Mouse (Mus musculus): ENCODE results near the gene Ier5l. TPM values are rescaled to one million over a fixed set of nuclear protein-coding genes. Genes with fewer than 3 reads are reported as not detected.

Gene Ier5l
- total RNA-seq, 1 experiment = 17.7 TPM

GRCm38 (mm10) chr2:30436809-30437208, 37.2 kb downstream of the Ier5l start:
- H3K36me3 ChIP-seq (ENCODE audit: control insufficient read depth, insufficient read depth, low read length, poor library complexity, severe bottlenecking) = peaks cover 43% of the 10 kb centered on the region
- H3K9ac ChIP-seq (ENCODE audit: insufficient read depth, low read depth, low read length, poor library complexity, severe bottlenecking) = no peak overlapping the region
- no peak overlapping the region for H3K4me3 ChIP-seq (ENCODE audit: insufficient read depth in 1 of 2, low read depth in 1 of 2, low read length in 2 of 2, poor library complexity in 1 of 2, severe bottlenecking in 1 of 2)
- TF ChIP-seq ZNF384 (IDR thresholded peaks at IDR 0.05; ENCODE audit: low read depth, low read length) (no peak), CHD2 (IDR thresholded peaks at IDR 0.05; ENCODE audit: low read depth, low read length) (no peak), MAFK (IDR thresholded peaks at IDR 0.05; ENCODE audit: insufficient read depth, low read depth, low read length) (no peak), ZC3H11A (IDR thresholded peaks at IDR 0.05; ENCODE audit: borderline replicate concordance, low read depth, low read length) (no peak), HCFC1 (IDR thresholded peaks at IDR 0.05; ENCODE audit: borderline replicate concordance, insufficient read depth, low read length) (no peak)
- in situ Hi-C loops (cut with MboI; ENCODE audit: low sequenced_read_pairs in 2 of 2, unreplicated experiment in 2 of 2) = no loop called here
- H3K4me1 ChIP-seq (ENCODE audit: control insufficient read depth in 2 of 2, insufficient read depth in 2 of 2, low read length in 2 of 2, poor library complexity in 1 of 2) = peaks cover 3 to 4% of the 10 kb centered on the region in 2 experiments; a peak in 1 of 4 replicates
- DNase-seq (ENCODE audit: low read depth, low spot score) = no peak
- no peaks in the 10 kb centered on the region for H3K9me3 ChIP-seq (ENCODE audit: control insufficient read depth, insufficient read depth, low read depth, low read length)
- no peak overlapping the region for H3K27ac ChIP-seq (ENCODE audit: insufficient read depth, low read depth, low read length, poor library complexity, severe bottlenecking)

DNA sequence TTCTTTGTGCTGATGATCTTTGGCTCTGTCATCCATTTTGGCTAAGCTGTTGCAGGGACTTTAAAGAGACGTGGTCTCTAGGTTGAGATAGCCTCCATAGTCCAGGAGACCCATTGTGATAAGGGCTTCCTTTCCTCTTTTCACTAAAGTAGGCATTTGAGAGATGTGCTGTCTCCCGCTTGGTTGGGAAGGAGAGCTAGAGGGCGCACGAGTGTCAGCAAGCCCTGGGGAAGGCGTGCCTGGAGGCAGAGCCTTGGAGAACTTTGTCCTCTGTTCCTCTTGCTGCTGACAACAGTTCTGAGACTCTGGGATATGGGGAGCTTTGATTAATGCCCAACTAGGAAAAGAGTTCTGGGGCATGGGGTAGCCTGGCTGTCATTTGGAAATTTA, 37.9 kb downstream of the Ier5l start:
- Histone ChIP-seq H3K9me3 (ENCODE audit: control insufficient read depth, insufficient read depth, low read depth, low read length) (no peaks in the 10 kb centered on the region), H3K36me3 (ENCODE audit: control insufficient read depth, insufficient read depth, low read length, poor library complexity, severe bottlenecking) (peaks cover 45% of the 10 kb centered on the region)
- DNase-seq (ENCODE audit: low read depth, low spot score) = peak; percentile 13

GRCm38 (mm10) chr2:30435326-30436155, 38.5 kb downstream of the Ier5l start:
- DNase-seq (ENCODE audit: low read depth, low spot score) = peak; percentile 60
- H3K27ac ChIP-seq (ENCODE audit: insufficient read depth, low read depth, low read length, poor library complexity, severe bottlenecking) = no peak overlapping the region
- peaks cover 50% of the 10 kb centered on the region for H3K36me3 ChIP-seq (ENCODE audit: control insufficient read depth, insufficient read depth, low read length, poor library complexity, severe bottlenecking)

More for the DNA sequence above, 37.9 kb downstream of the Ier5l start:
- Histone ChIP-seq H3K4me1 (ENCODE audit: control insufficient read depth in 2 of 2, insufficient read depth in 2 of 2, low read length in 2 of 2, poor library complexity in 1 of 2) (peaks cover under 1 to 3% of the 10 kb centered on the region in 2 experiments; a peak in 1 of 4 replicates), H3K4me3 (ENCODE audit: insufficient read depth in 1 of 2, low read depth in 1 of 2, low read length in 2 of 2, poor library complexity in 1 of 2, severe bottlenecking in 1 of 2) (no peak overlapping the region), H3K9ac (ENCODE audit: insufficient read depth, low read depth, low read length, poor library complexity, severe bottlenecking) (no peak overlapping the region), H3K27ac (ENCODE audit: insufficient read depth, low read depth, low read length, poor library complexity, severe bottlenecking) (no peak overlapping the region)
- in situ Hi-C loops (cut with MboI; ENCODE audit: low sequenced_read_pairs in 2 of 2, unreplicated experiment in 2 of 2) = no loop called here
- no peak for TF ChIP-seq HCFC1 (IDR thresholded peaks at IDR 0.05; ENCODE audit: borderline replicate concordance, insufficient read depth, low read length)
- no peak for TF ChIP-seq CHD2 (IDR thresholded peaks at IDR 0.05; ENCODE audit: low read depth, low read length)
- TF ChIP-seq ZC3H11A (IDR thresholded peaks at IDR 0.05; ENCODE audit: borderline replicate concordance, low read depth, low read length) = no peak; the same call in 1 of the 2 replicates
- no peak for TF ChIP-seq MAFK (IDR thresholded peaks at IDR 0.05; ENCODE audit: insufficient read depth, low read depth, low read length)
- no peak for TF ChIP-seq ZNF384 (IDR thresholded peaks at IDR 0.05; ENCODE audit: low read depth, low read length)

GRCm38 (mm10) chr2:30429156-30429555, 44.9 kb downstream of the Ier5l start:
- no peak for TF ChIP-seq ZNF384 (IDR thresholded peaks at IDR 0.05; ENCODE audit: low read depth, low read length)
- no peak overlapping the region for H3K27ac ChIP-seq (ENCODE audit: insufficient read depth, low read depth, low read length, poor library complexity, severe bottlenecking)
- H3K4me3 ChIP-seq (ENCODE audit: insufficient read depth in 1 of 2, low read depth in 1 of 2, low read length in 2 of 2, poor library complexity in 1 of 2, severe bottlenecking in 1 of 2) = no peak overlapping the region
- H3K4me1 ChIP-seq (ENCODE audit: control insufficient read depth in 2 of 2, insufficient read depth in 2 of 2, low read length in 2 of 2, poor library complexity in 1 of 2) = no peaks in the 10 kb centered on the region
- H3K9ac ChIP-seq (ENCODE audit: insufficient read depth, low read depth, low read length, poor library complexity, severe bottlenecking) = no peak overlapping the region
- no peaks in the 10 kb centered on the region for H3K9me3 ChIP-seq (ENCODE audit: control insufficient read depth, insufficient read depth, low read depth, low read length)
- in situ Hi-C loops (cut with MboI; ENCODE audit: low sequenced_read_pairs in 2 of 2, unreplicated experiment in 2 of 2) = no loop called here
- H3K36me3 ChIP-seq (ENCODE audit: control insufficient read depth, insufficient read depth, low read length, poor library complexity, severe bottlenecking) = peaks cover 57% of the 10 kb centered on the region
- no peak for DNase-seq (ENCODE audit: low read depth, low spot score)

More at GRCm38 (mm10) chr2:30435326-30436155, 38.5 kb downstream of the Ier5l start:
- Histone ChIP-seq H3K4me1 (ENCODE audit: control insufficient read depth in 2 of 2, insufficient read depth in 2 of 2, low read length in 2 of 2, poor library complexity in 1 of 2) (peaks cover 0 to 2% of the 10 kb centered on the region in 2 experiments; a peak in 1 of 4 replicates), H3K9ac (ENCODE audit: insufficient read depth, low read depth, low read length, poor library complexity, severe bottlenecking) (no peak overlapping the region), H3K9me3 (ENCODE audit: control insufficient read depth, insufficient read depth, low read depth, low read length) (no peaks in the 10 kb centered on the region), H3K4me3 (ENCODE audit: insufficient read depth in 1 of 2, low read depth in 1 of 2, low read length in 2 of 2, poor library complexity in 1 of 2, severe bottlenecking in 1 of 2) (no peak overlapping the region)
- TF ChIP-seq ZNF384 (IDR thresholded peaks at IDR 0.05; ENCODE audit: low read depth, low read length) = no peak
- no peak for TF ChIP-seq MAFK (IDR thresholded peaks at IDR 0.05; ENCODE audit: insufficient read depth, low read depth, low read length)
- TF ChIP-seq CHD2 (IDR thresholded peaks at IDR 0.05; ENCODE audit: low read depth, low read length) = no peak
- TF ChIP-seq ZC3H11A (IDR thresholded peaks at IDR 0.05; ENCODE audit: borderline replicate concordance, low read depth, low read length) = peak; percentile 86
- in situ Hi-C loops (cut with MboI; ENCODE audit: low sequenced_read_pairs in 2 of 2, unreplicated experiment in 2 of 2) = no loop called here

Other genes starting within 250 kb of the Ier5l start
- 26.6 and 35.1 TPM in 2 replicates for gene Lrrc8a, start 236.5 kb downstream of the Ier5l start, total RNA-seq (2012; rRNA removed)
- 0.76 and 1.4 TPM in 2 replicates for gene Gm28035, start 233.7 kb downstream of the Ier5l start, total RNA-seq (2012; rRNA removed)
- gene Phyhd1, start 208.0 kb downstream of the Ier5l start, total RNA-seq (2012; rRNA removed) = 2.7 and 5.5 TPM in 2 replicates
- not detected in 2 replicates for gene Gm28038, start 193.2 kb downstream of the Ier5l start, total RNA-seq (2012; rRNA removed)
- gene Dolk, start 187.9 kb downstream of the Ier5l start, total RNA-seq (2012; rRNA removed) = 25.2 and 31.6 TPM in 2 replicates
- 84.5 and 115 TPM in 2 replicates for gene Nup188, start 187.8 kb downstream of the Ier5l start, total RNA-seq (2012; rRNA removed)
- 64.8 and 90.3 TPM in 2 replicates for gene Sh3glb2, start 114.9 kb downstream of the Ier5l start, total RNA-seq (2012; rRNA removed)
- 46.0 and 57.4 TPM in 2 replicates for gene Miga2, start 110.0 kb downstream of the Ier5l start, total RNA-seq (2012; rRNA removed)
- 55.6 and 87.0 TPM in 2 replicates for gene Dolpp1, start 82.0 kb downstream of the Ier5l start, total RNA-seq (2012; rRNA removed)
- gene Crat, start 58.4 kb downstream of the Ier5l start, total RNA-seq (2012; rRNA removed) = 5.3 and 5.8 TPM in 2 replicates
- 97.9 and 103 TPM in 2 replicates for gene Ptpa, start 58.2 kb downstream of the Ier5l start, total RNA-seq (2012; rRNA removed)
- 0.54 TPM in 1 of 2 replicates, not detected in the other for gene Cstad, start 120.8 kb upstream of the Ier5l start, total RNA-seq (2012; rRNA removed)

Data from ES-E14 (cell line).